Mouse (Mus musculus) megakaryocyte, embryonic 14.5 days (primary cell): ENCODE results near the gene Tmem59l. TPM values are rescaled to one million over a fixed set of nuclear protein-coding genes. Genes with fewer than 3 reads are reported as not detected.

ENCODE experiments used
- H3K27me3 ChIP-seq: replicated peaks from 2 replicates; pipeline ENCODE3; 2012; ENCODE audit warnings: inconsistent platforms
- H3K36me3 ChIP-seq: replicated peaks from 2 replicates; pipeline ENCODE3; 2012; ENCODE audit warnings: low read length, inconsistent platforms, mixed read lengths
- H3K4me1 ChIP-seq: 2 replicates; pipeline ENCODE4 v1.6.1; 2012; ENCODE audit warnings: inconsistent platforms
- H3K4me3 ChIP-seq: replicated peaks from 2 replicates; pipeline ENCODE3; 2012; ENCODE audit warnings: moderate library complexity, mild to moderate bottlenecking, inconsistent platforms
- H3K9me3 ChIP-seq: 2 replicates; pipeline ENCODE4 v1.6.1; 2012; ENCODE audit warnings: inconsistent platforms
- FLI1 ChIP-seq: IDR thresholded peaks from 2 replicates; pipeline ENCODE4 v1.6.1; 2012; ENCODE audit warnings: low read length, inconsistent platforms, mixed read lengths
- GATA1 ChIP-seq: IDR thresholded peaks from 3 replicates; pipeline ENCODE4 v1.6.1; 2012; ENCODE audit warnings: mixed read lengths, low read length, inconsistent platforms, borderline replicate concordance
- polyA plus RNA-seq: library from polyadenylated mRNA; stranded (reverse); fragments of >175 nt; gene quantifications from 2 replicates; pipeline ENCODE4 v1.2.3, GENCODE M21; 2012; ENCODE audit warnings: low replicate concordance; ENCODE audit not compliant: insufficient read depth

Tmem59l gene
- polyA plus RNA-seq, 1 experiment: not detected

- Histone ChIP-seq H3K27me3 (peaks cover 69% of the 10 kb centered on the region), H3K4me3 (peak overlapping the region; percentile 72), H3K36me3 (peaks cover 21% of the 10 kb centered on the region), H3K4me1 (peaks cover 66% of the 10 kb centered on the region), H3K9me3 (0 out of 2 replicates have a peak, but pooled peaks cover 2% of the 10 kb centered on the region)
- TF ChIP-seq GATA1 (no peak), FLI1 (no peak)
Measured at GRCm38 (mm10) chr8:70500386-70501301, 13.5 kb upstream of the Tmem59l start.

GRCm38 (mm10) chr8:70495771-70496062 lies 8.6 kb upstream of the Tmem59l start:
- Histone ChIP-seq H3K4me1 (peaks cover 64% of the 10 kb centered on the region), H3K27me3 (peaks cover 99% of the 10 kb centered on the region), H3K4me3 (no peak overlapping the region), H3K9me3 (0 out of 2 replicates have a peak, but pooled peaks cover 2% of the 10 kb centered on the region), H3K36me3 (no peaks in the 10 kb centered on the region)
- TF ChIP-seq FLI1 (no peak), GATA1 (no peak)

- Histone ChIP-seq H3K4me1 (peaks cover 63% of the 10 kb centered on the region), H3K36me3 (no peaks in the 10 kb centered on the region), H3K27me3 (peaks cover 99% of the 10 kb centered on the region), H3K4me3 (no peak overlapping the region), H3K9me3 (0 out of 2 replicates have a peak, but pooled peaks cover 2% of the 10 kb centered on the region)
- no peak for TF ChIP-seq GATA1
- no peak for TF ChIP-seq FLI1
Measured at GRCm38 (mm10) chr8:70495001-70495770, 8.0 kb upstream of the Tmem59l start.

DNA sequence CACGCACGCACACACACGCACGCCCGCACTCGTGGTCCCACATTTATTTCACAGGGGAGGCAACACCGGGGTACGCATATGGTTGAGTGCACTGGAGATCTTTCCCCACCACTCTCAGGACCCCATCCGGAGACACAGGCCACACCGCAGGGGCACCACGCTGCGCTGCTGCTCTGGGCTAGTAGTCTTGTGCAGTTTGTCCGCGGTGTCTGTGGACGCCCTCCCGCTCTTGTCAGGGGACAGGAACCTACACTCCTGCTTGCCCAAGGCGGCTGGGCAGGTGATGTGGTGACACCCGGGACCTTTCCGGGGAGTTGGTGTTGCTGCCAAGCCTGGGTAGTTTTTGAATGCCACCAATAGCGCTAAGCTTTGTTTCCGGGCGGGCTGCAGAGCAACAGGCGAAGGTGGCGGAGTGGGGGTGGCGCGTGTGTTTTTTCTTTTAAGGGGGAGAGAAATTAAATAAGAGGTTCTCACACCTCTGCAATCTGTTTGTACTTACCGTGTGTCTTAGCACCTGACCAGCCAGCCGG lies 7.3 kb upstream of the Tmem59l start:
- Histone ChIP-seq H3K9me3 (0 out of 2 replicates have a peak, but pooled peaks cover 2% of the 10 kb centered on the region), H3K4me3 (peak overlapping the region; percentile 71), H3K27me3 (peaks cover 99% of the 10 kb centered on the region), H3K36me3 (no peaks in the 10 kb centered on the region), H3K4me1 (peaks cover 63% of the 10 kb centered on the region)
- TF ChIP-seq FLI1 (no peak), GATA1 (no peak)

GRCm38 (mm10) chr8:70493692-70494415 lies 6.7 kb upstream of the Tmem59l start:
- Histone ChIP-seq H3K27me3 (peaks cover 99% of the 10 kb centered on the region), H3K4me1 (peaks cover 67% of the 10 kb centered on the region), H3K4me3 (no peak overlapping the region), H3K9me3 (0 out of 2 replicates have a peak, but pooled peaks cover 2% of the 10 kb centered on the region), H3K36me3 (no peaks in the 10 kb centered on the region)
- TF ChIP-seq GATA1: no peak
- TF ChIP-seq FLI1: no peak

GRCm38 (mm10) chr8:70492664-70493640 lies 5.8 kb upstream of the Tmem59l start, which contains the start of gene Crlf1:
Gene Crlf1, plus strand, starts transcription at chr8:70493158.
- Histone ChIP-seq H3K4me3 (peak within 1 kb of the TSS; percentile 84), H3K4me1 (peaks cover 72% of the 10 kb centered on the region), H3K9me3 (0 out of 2 replicates have a peak, but pooled peaks cover 2% of the 10 kb centered on the region), H3K27me3 (peaks cover 99% of the 10 kb centered on the region), H3K36me3 (no peaks in the 10 kb centered on the region)
- TF ChIP-seq GATA1 (no peak), FLI1 (no peak)

DNA sequence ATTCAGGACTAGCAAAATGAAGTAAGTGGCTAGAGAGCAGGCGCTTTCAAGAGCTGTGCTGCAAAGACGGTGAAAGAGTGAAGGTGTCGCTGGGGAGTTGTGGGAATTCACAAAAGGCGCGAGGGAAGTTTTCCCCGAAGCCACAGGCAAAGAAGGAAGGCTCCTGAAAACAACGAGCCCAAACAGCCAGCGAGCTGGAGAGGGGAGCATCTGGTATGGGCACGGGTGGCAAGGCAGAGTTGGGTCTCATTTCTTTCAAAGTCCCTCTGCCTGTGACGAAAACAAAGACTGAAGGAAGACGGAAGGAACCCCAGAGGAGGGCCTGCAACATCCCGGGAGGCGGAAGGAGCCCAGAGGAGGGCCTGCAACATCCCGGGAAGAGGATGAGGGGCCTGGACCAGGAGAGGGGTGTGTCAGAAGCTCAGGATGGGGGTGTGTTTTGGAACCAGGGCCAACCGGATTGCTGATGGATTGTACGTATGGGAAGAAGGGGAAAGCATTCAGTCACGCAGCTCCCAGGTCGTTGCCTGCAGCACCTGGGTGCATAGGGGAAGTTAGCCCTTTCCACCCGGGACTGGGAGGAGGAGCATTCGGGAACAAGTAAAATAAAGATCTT lies 3.8 kb upstream of the Tmem59l start:
- Histone ChIP-seq H3K36me3 (no peaks in the 10 kb centered on the region), H3K4me1 (peaks cover 89% of the 10 kb centered on the region), H3K27me3 (peaks cover 98% of the 10 kb centered on the region), H3K9me3 (no peaks in the 10 kb centered on the region), H3K4me3 (no peak overlapping the region)
- TF ChIP-seq GATA1 (no peak), FLI1 (no peak)
